Mouse (Mus musculus) cerebellum, adult 11-12 months (tissue): ENCODE data around the gene Palld.

ENCODE experiments used
- DNase-seq: peaks from one replicate; pipeline ENCODE4 v3.0.0; 2022

The Palld gene

DNA sequence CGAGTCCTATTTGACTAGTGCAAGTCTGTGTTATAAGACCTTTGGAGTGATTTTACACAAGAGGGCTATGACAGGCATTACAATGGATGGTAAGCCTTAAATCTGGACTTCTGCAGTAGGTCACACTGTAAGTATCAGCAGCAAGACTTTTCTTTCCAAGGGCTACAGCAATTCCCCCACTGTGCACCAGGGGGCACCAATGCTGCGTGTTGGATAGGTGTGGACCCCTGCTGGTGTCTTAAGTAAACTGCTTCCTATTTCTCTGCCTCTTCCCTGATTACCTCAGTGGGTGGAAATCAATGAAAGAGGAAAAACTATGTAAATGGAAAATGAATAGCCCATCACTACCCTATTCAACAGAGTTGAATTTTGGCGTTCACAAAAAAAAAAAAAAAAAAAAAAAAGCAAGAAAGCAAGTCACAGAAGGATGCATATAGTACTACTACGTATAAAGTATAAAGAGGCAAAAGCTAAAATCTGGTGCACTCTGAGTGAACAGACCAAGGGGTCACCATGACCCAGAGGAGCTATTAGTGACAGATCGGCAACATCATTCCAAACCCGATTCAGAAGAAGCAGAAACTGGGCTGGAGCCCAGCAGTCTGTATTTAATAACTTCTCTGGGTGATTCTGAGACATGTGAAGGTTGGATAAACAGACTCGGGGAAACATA, 362.5 kb downstream of the Palld start:
- DNase-seq, result peak; percentile 14

- DNase-seq, result no peak
These were observed 365.0 kb downstream of the Palld start for GRCm38 (mm10) chr8:61537471-61537870.

GRCm38 (mm10) chr8:61535472-61535871, 367.0 kb downstream of the Palld start:
- no peak for DNase-seq

GRCm38 (mm10) chr8:61533356-61533926, 369.0 kb downstream of the Palld start:
- DNase-seq, result no peak

- no peak for DNase-seq
These were observed 369.7 kb downstream of the Palld start for GRCm38 (mm10) chr8:61532831-61533230.

DNA sequence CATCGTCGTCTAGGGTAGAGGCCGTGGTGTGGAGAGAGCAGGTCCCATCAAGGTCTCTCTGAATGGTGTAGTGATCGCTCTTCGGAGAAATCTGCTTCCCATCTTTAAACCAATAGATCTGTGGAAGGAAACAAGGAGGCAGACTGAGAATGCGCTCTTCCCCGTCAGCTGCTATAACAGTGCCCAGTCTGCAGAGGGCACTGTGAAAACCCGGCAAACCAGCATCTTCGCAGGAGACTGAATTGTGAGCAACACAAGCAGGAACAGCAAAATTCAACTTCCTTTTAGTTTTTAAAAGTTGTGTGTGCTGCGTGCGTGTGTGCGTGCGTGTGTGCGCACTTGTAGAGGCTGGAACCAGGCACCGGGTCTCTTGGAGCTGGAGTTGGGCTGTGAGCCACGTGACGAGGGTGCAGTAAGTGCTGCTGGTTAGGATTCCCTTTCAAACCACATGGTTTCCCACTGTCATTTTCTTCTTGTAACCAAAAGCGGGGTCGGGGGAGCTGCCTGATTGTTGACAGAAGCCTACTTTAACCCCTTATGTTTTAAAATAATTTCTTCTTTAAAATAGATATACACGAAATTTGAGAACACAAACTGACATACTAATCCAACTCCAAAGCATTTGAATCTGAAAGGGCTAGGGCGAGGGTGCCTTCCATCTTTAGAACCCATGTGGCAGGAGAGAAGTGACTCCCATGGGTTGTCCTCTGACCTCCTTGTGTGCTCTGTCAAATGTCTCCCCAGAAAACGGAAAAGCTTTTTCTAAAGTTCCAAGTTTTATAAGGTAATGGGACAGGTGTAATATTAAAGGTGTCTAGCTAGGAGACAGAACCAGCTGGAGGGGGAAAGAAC, 370.3 kb downstream of the Palld start:
- no peak for DNase-seq

DNA sequence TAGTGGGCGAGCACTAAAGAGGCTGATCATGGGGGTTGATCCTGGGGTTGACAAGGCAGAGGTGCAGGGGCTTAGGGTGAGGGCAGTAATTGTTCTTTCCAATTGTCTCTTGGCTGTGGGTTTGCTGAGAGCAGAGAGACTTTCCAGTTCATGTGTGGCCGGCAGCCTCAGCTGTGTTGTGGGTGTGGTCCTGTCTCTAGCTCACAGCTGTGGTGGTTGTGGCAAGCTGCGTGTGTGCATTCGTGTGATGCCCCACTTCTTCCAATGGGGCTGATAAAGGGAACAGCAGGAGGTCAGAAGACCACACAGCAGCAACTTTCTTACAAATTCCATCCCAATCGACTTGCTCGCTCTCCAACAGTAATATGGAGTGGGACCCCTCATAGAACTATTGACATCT, 373.8 kb downstream of the Palld start:
- no peak for DNase-seq

- no peak for DNase-seq
These were observed 374.3 kb downstream of the Palld start for GRCm38 (mm10) chr8:61528197-61528596.

- DNase-seq, result no peak
These were observed 375.5 kb downstream of the Palld start for GRCm38 (mm10) chr8:61527037-61527436.

DNA sequence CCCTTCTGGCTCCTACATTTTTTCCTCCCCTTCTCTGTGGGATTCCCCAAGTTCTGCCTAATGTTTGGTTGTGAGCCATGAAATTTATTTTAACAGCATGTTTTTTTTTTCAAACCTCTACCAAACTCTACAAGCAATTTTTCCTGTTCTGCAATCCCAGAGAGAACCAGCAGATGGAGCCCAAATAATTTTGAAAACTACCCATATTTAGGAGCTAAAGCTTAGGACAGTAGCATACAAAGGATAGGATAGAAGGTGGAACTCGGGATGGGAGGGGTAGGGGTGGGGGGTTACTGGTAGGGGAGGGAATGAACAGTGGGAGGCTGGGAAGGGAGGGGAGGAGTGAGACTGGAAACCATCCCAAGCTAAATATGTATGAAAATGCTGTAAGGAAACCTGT, 380.4 kb downstream of the Palld start:
- no peak for DNase-seq

DNA sequence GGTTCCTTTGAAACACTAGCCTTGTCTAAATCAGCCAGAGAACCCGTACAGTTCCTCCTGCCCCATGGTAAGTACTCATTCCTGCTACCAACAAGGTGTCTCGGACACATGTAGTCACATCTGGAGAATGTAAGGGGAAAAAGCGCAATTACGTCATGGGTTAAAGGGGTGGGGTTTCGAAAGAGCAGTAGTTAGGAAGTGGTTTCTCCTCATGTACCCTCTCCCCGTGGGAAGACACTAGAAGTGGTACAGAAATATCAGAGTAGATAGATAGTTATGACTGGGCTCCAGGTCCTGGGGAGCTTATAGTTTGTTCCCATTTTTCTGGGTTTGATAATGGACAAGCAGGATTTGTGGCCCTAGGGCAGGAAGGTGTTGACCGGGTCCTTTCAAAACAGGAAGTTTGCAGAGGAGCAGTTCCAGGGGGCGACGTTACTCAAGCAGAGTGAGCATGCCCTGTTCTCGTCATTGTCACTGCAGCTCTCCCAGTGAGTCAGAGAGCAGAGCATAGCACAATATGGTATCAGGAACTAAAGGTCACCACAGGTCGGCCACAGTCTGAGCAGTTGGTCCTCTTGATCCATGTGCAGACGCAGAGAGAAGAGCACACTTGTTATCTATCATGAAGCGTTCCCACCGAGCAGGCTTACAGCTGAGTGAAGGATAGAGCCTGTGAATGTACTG, 384.8 kb downstream of the Palld start:
- no peak for DNase-seq

GRCm38 (mm10) chr8:61516745-61517501, 385.6 kb downstream of the Palld start:
- DNase-seq, result no peak

DNA sequence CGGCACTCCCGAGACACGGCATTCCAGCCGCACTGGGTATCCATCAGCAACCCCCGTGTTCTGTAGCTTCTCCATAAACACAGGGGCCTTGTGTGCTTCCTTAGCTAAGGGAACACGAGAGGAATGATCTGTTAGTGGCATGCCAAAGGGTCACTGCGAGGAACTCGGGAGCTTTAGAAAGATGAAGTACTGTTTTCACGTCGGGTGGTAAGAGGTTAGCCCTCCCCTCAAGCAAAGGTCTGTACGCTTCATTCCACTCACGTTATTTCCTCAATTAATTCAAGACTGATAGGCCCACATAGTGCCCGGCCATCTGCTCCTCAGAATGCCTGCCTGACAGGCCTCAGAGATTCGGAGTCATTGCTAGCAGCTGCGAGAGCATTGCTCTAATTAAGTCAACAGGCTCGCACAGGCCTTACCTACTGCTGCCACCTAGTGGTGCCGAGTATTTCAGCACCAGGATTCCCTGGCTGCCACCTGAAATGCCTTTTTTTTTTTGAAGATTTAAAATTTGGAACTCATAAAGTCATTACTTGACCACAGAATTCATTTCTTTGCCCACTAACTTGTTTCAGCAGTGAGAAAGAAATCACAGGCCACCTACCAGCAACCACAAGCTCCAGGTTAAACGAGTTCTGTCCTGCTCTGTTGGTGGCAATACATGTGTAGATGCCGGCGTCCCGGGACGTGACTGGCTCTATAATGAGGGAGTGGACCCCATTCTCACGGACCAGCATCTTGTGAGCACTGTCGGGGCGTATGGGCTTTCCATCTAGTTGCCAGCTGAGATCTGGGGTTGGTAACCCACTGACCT, 386.4 kb downstream of the Palld start:
- peak; percentile 70 for DNase-seq

DNA sequence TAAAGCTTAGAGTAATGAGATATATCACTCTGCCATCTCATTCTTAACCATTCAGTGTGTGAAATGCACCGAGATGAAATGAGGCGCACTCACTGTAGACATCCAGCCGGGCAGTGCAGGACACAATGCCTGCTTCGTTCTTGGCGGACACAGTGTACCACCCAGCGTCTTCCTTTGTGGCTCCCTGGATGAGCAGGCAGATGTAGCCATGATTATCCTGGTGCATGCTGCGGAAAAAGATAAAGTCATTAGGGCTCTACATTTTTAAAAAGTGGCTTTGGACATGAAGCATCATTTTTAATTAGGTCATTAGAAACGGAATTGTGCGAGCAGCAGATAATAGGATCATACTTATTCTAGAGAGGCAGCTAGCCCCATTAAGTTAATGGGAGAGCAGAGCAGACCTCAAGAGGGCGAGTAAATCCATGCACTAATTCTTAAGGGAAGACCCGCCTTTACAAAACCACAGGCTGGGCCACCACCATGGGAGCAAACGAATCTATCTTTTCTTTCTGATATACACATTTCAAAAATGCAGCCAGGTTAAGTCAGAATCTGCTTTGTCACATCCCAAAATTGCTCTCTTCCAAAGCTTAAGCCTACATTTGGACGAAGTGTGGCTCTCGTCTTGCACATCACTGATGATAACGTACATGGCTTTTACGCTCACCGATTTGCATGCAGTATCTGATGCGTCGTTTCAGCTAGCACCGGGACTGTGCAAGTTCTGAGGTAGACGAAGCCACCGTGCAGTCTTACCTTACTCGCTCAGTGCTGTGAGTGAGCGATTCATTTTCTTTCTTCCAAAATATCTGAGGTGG, 387.2 kb downstream of the Palld start:
- DNase-seq, result no peak

DNA sequence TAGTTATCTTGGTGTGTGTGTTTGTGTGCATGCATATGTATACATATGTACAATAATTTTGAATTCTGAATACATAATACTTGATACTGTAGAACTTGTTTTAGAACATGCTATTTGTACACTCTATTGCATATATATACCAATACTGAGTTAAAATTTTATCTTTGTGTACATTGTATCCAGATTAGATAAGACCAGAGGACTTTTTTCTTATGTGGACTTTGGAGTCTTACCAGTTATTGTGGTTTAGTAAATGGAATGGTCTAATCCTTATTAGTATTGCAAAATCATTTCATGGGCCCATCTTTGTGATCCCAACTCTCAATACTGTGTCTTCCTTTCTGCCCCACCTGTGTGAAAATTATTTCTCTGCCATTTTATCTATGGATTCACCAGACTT, 400.2 kb downstream of the Palld start:
- DNase-seq, result no peak

DNA sequence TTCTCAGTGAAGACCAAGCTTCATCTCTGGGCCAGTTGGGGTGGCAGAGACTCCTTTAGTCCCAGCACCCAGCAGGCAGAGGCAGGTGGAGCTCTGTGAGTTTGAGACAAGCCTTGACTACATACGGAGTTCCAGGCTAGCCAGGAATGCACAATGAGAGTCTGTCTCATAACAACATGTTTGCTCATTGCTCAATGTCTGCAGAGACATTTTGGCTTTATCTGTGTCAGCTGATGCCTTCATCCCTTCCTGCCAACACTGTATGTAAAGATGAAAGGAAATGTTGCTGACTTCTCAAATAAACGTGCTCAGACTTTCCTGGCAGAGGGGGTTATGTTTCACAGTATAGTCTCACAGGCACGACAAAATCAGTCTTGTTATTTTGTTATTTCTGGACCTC, 401.6 kb downstream of the Palld start:
- DNase-seq, result no peak

DNA sequence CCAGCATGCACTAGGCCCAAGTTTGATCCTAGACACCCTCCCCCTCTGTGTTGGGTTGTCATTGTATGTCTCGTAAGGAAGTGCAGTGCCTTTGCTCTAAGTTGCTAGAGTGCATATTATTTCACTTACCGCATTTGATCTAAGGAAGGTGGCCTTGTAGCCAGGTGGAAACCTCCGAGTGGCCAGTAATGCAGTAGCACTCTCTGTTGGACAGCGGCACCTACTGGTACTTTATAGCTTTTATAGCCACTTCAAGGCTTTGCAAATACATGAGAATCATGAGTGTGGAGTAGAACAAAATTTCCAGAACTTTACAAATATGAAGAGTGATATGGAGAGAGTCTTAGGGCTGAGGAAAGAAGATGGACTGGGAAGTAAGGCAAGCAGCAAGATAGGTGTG, 403.5 kb downstream of the Palld start:
- DNase-seq, result no peak

- no peak for DNase-seq
These were observed 405.4 kb downstream of the Palld start for GRCm38 (mm10) chr8:61497110-61497509.

- DNase-seq, result peak; percentile 13
These were observed 413.9 kb downstream of the Palld start for GRCm38 (mm10) chr8:61488631-61489030.

DNA sequence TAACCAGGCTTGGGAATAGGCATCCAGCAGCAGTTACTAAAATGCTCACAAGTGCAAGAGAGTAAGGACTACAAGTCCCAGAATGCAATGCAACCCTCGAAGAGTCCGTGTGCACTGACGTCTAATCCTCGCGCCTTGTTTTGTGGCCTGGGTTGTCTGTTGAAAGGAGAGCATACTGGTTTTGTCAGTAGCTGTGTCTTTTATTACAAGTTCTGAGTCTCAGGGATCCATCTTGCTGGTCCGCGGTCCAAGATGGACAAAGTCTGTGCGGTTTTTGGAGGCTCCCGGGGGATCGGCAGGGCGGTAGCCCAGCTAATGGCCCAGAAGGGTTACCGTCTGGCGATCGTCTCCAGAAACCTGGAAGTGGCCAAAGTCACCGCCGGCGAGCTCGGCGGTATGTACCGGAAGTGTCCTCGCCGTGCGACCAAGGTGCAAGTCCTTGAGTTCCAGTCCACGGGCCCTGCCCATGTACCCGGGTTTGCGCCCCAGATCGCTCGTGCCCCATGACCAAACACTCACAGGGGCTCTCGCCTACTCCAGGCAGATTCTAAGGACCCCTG, 414.8 kb downstream of the Palld start, which contains the start of gene Cbr4:
Gene Cbr4 (plus strand): TSS at position 138 of the 560 bp plus-strand sequence.
- peak; percentile 86 for DNase-seq
